Mouse (Mus musculus): ENCODE data around the gene Ece1. TPM values are rescaled to one million over a fixed set of nuclear protein-coding genes. Genes with fewer than 3 reads are reported as not detected.

Ece1 gene
- total and polyA plus RNA-seq, 3 experiments: 25.3 to 43.8 TPM; not detected in 1

GRCm38 (mm10) chr4:137920500-137920961, 58.5 kb downstream of the Ece1 start:
- Histone ChIP-seq H3K27ac (ENCODE audit: control insufficient read depth, low read depth, low read length) (no peak overlapping the region), H3K9ac (ENCODE audit: control insufficient read depth, low read depth, low read length, poor library complexity, severe bottlenecking) (no peak overlapping the region)

GRCm38 (mm10) chr4:137921510-137921909, 59.5 kb downstream of the Ece1 start:
- Histone ChIP-seq H3K9ac (ENCODE audit: control insufficient read depth, low read depth, low read length, poor library complexity, severe bottlenecking) (no peak overlapping the region), H3K79me2 (ENCODE audit: control insufficient read depth, insufficient read depth, low read length, poor library complexity) (no peaks in the 10 kb centered on the region), H3K27ac (ENCODE audit: control insufficient read depth, low read depth, low read length) (no peak overlapping the region), H3K9me3 (replicated peaks; ENCODE audit: insufficient read depth, low read length) (no peaks in the 10 kb centered on the region), H3K4me1 (ENCODE audit: control insufficient read depth in 1 of 2, insufficient read depth in 2 of 2, low read length in 2 of 2) (no peaks in the 10 kb centered on the region), H3K4me3 (ENCODE audit: control insufficient read depth in 1 of 2, insufficient read depth in 1 of 2, low read depth in 2 of 2, low read length in 2 of 2) (no peak overlapping the region), H3K27me3 (ENCODE audit: control insufficient read depth in 1 of 2, insufficient read depth in 2 of 2, low read length in 2 of 2) (no peaks in the 10 kb centered on the region), H3K36me3 (ENCODE audit: control insufficient read depth in 1 of 2, insufficient read depth in 2 of 2, low read length in 2 of 2) (no peaks in the 10 kb centered on the region)
- no peak for DNase-seq (ENCODE audit: low read depth, low spot score)
- TF ChIP-seq TCF12 (IDR thresholded peaks at IDR 0.05; ENCODE audit: low read depth, low read length) (no peak), ZKSCAN1 (IDR thresholded peaks at IDR 0.05; ENCODE audit: low read depth, low read length) (no peak), USF1 (IDR thresholded peaks at IDR 0.05; ENCODE audit: low read depth, low read length) (no peak), GATA1 (IDR thresholded peaks at IDR 0.05; ENCODE audit: low read depth, low read length) (no peak), USF2 (IDR thresholded peaks at IDR 0.05; ENCODE audit: borderline replicate concordance in 1 of 2, insufficient read depth in 1 of 2, low read depth in 1 of 2, low read length in 2 of 2) (no peak), ZNF384 (IDR thresholded peaks at IDR 0.05; ENCODE audit: low read depth, low read length) (no peak), RAD21 (IDR thresholded peaks at IDR 0.05; ENCODE audit: low read depth, low read length) (no peak), EP300 (IDR thresholded peaks at IDR 0.05; ENCODE audit: low read depth in 1 of 2, low read length in 2 of 2) (no peak), ZMIZ1 (IDR thresholded peaks at IDR 0.05; ENCODE audit: low read depth, low read length) (no peak), SMC3 (IDR thresholded peaks at IDR 0.05; ENCODE audit: low read depth, low read length) (no peak), MAX (IDR thresholded peaks at IDR 0.05; ENCODE audit: low read length) (no peak), E2F4 (IDR thresholded peaks at IDR 0.05; ENCODE audit: borderline replicate concordance, low read depth, low read length) (no peak), RCOR1 (IDR thresholded peaks at IDR 0.05; ENCODE audit: low read depth, low read length) (no peak), SIN3A (IDR thresholded peaks at IDR 0.05; ENCODE audit: low read length) (no peak), NELFE (IDR thresholded peaks at IDR 0.05; ENCODE audit: low read depth, low read length) (no peak), BHLHE40 (IDR thresholded peaks at IDR 0.05; ENCODE audit: borderline replicate concordance, low read depth, low read length) (no peak), TBP (IDR thresholded peaks at IDR 0.05; ENCODE audit: low read depth, low read length) (no peak), ELF1 (IDR thresholded peaks at IDR 0.05; ENCODE audit: low read depth, low read length) (no peak)

More at GRCm38 (mm10) chr4:137920500-137920961, 58.5 kb downstream of the Ece1 start:
- TF ChIP-seq CHD2 (IDR thresholded peaks at IDR 0.05; ENCODE audit: low read length): no peak
- TF ChIP-seq SMC3 (IDR thresholded peaks at IDR 0.05; ENCODE audit: low read depth, low read length): no peak
- no peak for TF ChIP-seq MXI1 (IDR thresholded peaks at IDR 0.05; ENCODE audit: low read depth, low read length)
- TF ChIP-seq GATA1 (IDR thresholded peaks at IDR 0.05; ENCODE audit: low read depth, low read length): no peak
- TF ChIP-seq CHD1 (IDR thresholded peaks at IDR 0.05; ENCODE audit: low read depth, low read length): no peak
- Histone ChIP-seq H3K4me3 (ENCODE audit: control insufficient read depth in 1 of 2, insufficient read depth in 1 of 2, low read depth in 2 of 2, low read length in 2 of 2) (no peak overlapping the region), H3K4me1 (ENCODE audit: control insufficient read depth in 1 of 2, insufficient read depth in 2 of 2, low read length in 2 of 2) (no peaks in the 10 kb centered on the region), H3K27me3 (ENCODE audit: control insufficient read depth in 1 of 2, insufficient read depth in 2 of 2, low read length in 2 of 2) (no peaks in the 10 kb centered on the region), H3K79me2 (ENCODE audit: control insufficient read depth, insufficient read depth, low read length, poor library complexity) (no peaks in the 10 kb centered on the region), H3K9me3 (replicated peaks; ENCODE audit: insufficient read depth, low read length) (no peaks in the 10 kb centered on the region), H3K36me3 (ENCODE audit: control insufficient read depth in 1 of 2, insufficient read depth in 2 of 2, low read length in 2 of 2) (no peaks in the 10 kb centered on the region)
- DNase-seq (ENCODE audit: low read depth, low spot score): no peak
